Mouse (Mus musculus) heart, adult 2 months (tissue): Measurements from ENCODE around the gene Kmt2c.

Experiments used
- CTCF ChIP-seq: fragments of 200-600 bp; IDR thresholded peaks from 2 replicates; pipeline ENCODE4 v1.8.1; 2022; ENCODE audit warnings: antibody characterized with exemption, mild to moderate bottlenecking, moderate library complexity
- EP300 ChIP-seq: fragments of 200-500 bp; IDR thresholded peaks from 2 replicates; pipeline ENCODE4 v1.6.1; 2011; ENCODE audit warnings: low read depth, low read length, control low read depth; ENCODE audit not compliant: insufficient read depth
- POLR2A ChIP-seq: fragments of 200-500 bp; IDR thresholded peaks from 2 replicates; pipeline ENCODE4 v1.6.1; 2011; ENCODE audit warnings: mild to moderate bottlenecking, low read depth, low read length, control low read depth; ENCODE audit not compliant: insufficient read depth

GRCm38 (mm10) chr5:25472070-25472469 lies 26.5 kb downstream of the Kmt2c start:
- TF ChIP-seq CTCF (no peak), POLR2A (no peak), EP300 (no peak)
